Mouse (Mus musculus) bone marrow, adult 2 months (tissue): ENCODE data around the gene 4833427G06Rik. TPM values are rescaled to one million over a fixed set of nuclear protein-coding genes. Genes with fewer than 3 reads are reported as not detected.

Experiments
- H3K27ac ChIP-seq: fragments of 200-500 bp; 2 replicates; pipeline ENCODE4 v1.5.1; 2012; ENCODE audit warnings: low read depth, mild to moderate bottlenecking, control low read depth, inconsistent platforms, low read length; ENCODE audit not compliant: control insufficient read depth, poor library complexity, insufficient read depth
- H3K4me1 ChIP-seq: fragments of 200-500 bp; 2 replicates; pipeline ENCODE4 v1.6.1; 2011; ENCODE audit warnings: low read length; ENCODE audit not compliant: control insufficient read depth, insufficient read depth
- H3K4me3 ChIP-seq: fragments of 200-500 bp; replicated peaks from 2 replicates; pipeline ENCODE3; 2011; ENCODE audit warnings: mild to moderate bottlenecking, low read depth, low read length, control low read depth; ENCODE audit not compliant: control insufficient read depth
- CTCF ChIP-seq: fragments of 200-500 bp; IDR thresholded peaks from 2 replicates; pipeline ENCODE4 v1.5.1; 2011; ENCODE audit warnings: low read length, control low read depth; ENCODE audit not compliant: control insufficient read depth, insufficient read depth
- POLR2A ChIP-seq: fragments of 200-500 bp; IDR thresholded peaks from 2 replicates; pipeline ENCODE4 v1.6.1; 2011; ENCODE audit warnings: low read depth, mild to moderate bottlenecking, control low read depth, low read length, borderline replicate concordance; ENCODE audit not compliant: control insufficient read depth
- WGBS: fragments of 180-500 bp; shearing (Covaris S2); methylation state at CpG from one replicate; pipeline ENCODE4 v1.1.7; 2018; 5-methylcytosine and 5-hydroxymethylcytosine counted together
- polyA plus RNA-seq: library from polyadenylated mRNA; stranded (reverse); fragments of >200 nt; gene quantifications from 2 replicates; pipeline ENCODE4 v1.2.4, GENCODE M21; 2011; ENCODE audit warnings: low replicate concordance; ENCODE audit not compliant: missing spikeins, insufficient read depth, insufficient read length

Gene 4833427G06Rik
- polyA plus RNA-seq, 1 experiment = not detected

GRCm38 (mm10) chr9:51056360-51057324, 45.2 kb downstream of the 4833427G06Rik start:
- H3K4me3 ChIP-seq = no peak overlapping the region
- TF ChIP-seq POLR2A (no peak), CTCF (no peak)
- H3K27ac ChIP-seq = no peak overlapping the region
- WGBS = 55% methylated on average over 3 of the region's 3 CpGs
- H3K4me1 ChIP-seq = no peaks in the 10 kb centered on the region

- Histone ChIP-seq H3K4me3 (no peak overlapping the region), H3K4me1 (no peaks in the 10 kb centered on the region), H3K27ac (no peak overlapping the region)
- TF ChIP-seq CTCF = no peak
- no peak for TF ChIP-seq POLR2A
- 31% methylated on average over 3 of the region's 3 CpGs for WGBS
Measured at GRCm38 (mm10) chr9:51052180-51052579, 49.7 kb downstream of the 4833427G06Rik start.

- Histone ChIP-seq H3K4me1 (no peaks in the 10 kb centered on the region), H3K27ac (no peak overlapping the region), H3K4me3 (no peak overlapping the region)
- WGBS = 74% methylated on average over 6 of the region's 6 CpGs
- no peak for TF ChIP-seq CTCF
- no peak for TF ChIP-seq POLR2A
Measured at GRCm38 (mm10) chr9:51042136-51042535, 59.7 kb downstream of the 4833427G06Rik start.

DNA sequence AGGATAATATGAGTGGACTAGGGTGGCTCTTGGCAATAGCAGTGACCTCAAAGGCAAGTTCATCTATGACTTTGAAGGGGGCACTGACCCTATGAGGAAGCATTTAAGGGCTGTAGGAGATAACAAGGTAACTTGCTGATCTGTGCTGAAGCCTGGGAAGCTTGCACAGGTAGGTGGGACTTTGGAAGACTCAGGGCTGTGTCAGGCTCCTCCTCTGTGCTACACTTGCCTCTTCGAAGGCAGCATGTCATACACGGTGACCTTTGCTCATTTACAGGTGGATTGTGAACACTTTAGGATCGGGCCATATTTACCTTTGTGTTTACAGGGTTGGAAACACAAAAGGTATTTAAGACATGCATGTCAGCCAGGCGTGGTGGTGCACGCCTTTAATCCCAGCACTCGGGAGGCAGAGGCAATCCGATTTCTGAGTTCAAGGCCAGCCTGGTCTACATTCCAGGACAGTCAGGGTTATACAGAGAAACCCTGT, 60.3 kb downstream of the 4833427G06Rik start:
- H3K27ac ChIP-seq = no peak overlapping the region
- 85% methylated on average over 7 of the region's 7 CpGs for WGBS
- H3K4me3 ChIP-seq = no peak overlapping the region
- no peaks in the 10 kb centered on the region for H3K4me1 ChIP-seq
- TF ChIP-seq POLR2A (no peak), CTCF (no peak)

- no peak for TF ChIP-seq POLR2A
- TF ChIP-seq CTCF = no peak
- 69% methylated on average over 3 of the region's 3 CpGs for WGBS
- Histone ChIP-seq H3K4me3 (no peak overlapping the region), H3K4me1 (peaks cover 1% of the 10 kb centered on the region), H3K27ac (no peak overlapping the region)
Measured at GRCm38 (mm10) chr9:51032785-51033529, 68.9 kb downstream of the 4833427G06Rik start.

GRCm38 (mm10) chr9:51032291-51032690, 69.6 kb downstream of the 4833427G06Rik start:
- Histone ChIP-seq H3K4me1 (peaks cover 1% of the 10 kb centered on the region), H3K27ac (no peak overlapping the region), H3K4me3 (no peak overlapping the region)
- TF ChIP-seq POLR2A (no peak), CTCF (no peak)
- 33% methylated on average over 8 of the region's 8 CpGs for WGBS

GRCm38 (mm10) chr9:51031603-51032002, 70.3 kb downstream of the 4833427G06Rik start:
- H3K27ac ChIP-seq = no peak overlapping the region
- TF ChIP-seq CTCF (no peak), POLR2A (no peak)
- 73% methylated on average over 6 of the region's 6 CpGs for WGBS
- peaks cover 1% of the 10 kb centered on the region for H3K4me1 ChIP-seq
- H3K4me3 ChIP-seq = no peak overlapping the region

Other genes starting within 250 kb of the 4833427G06Rik start
- 11.7 and 17.3 TPM in 2 replicates for gene Sik2, start 93.0 kb downstream of the 4833427G06Rik start, polyA plus RNA-seq
- not detected in 2 replicates for gene Btg4, start 41.2 kb downstream of the 4833427G06Rik start, polyA plus RNA-seq
- gene Layn, start 25.0 kb downstream of the 4833427G06Rik start, polyA plus RNA-seq = 2.6 and 4.5 TPM in 2 replicates
- gene Gm32742, start 63.4 kb upstream of the 4833427G06Rik start, polyA plus RNA-seq = not detected in 2 replicates
- gene Pou2af1, start 111.6 kb upstream of the 4833427G06Rik start, polyA plus RNA-seq = 13.2 and 30.5 TPM in 2 replicates
- gene Colca2, start 176.5 kb upstream of the 4833427G06Rik start, polyA plus RNA-seq = not detected in 2 replicates
- 2.5 TPM in 1 of 2 replicates, not detected in the other for gene 1810046K07Rik, start 226.8 kb upstream of the 4833427G06Rik start, polyA plus RNA-seq